Mouse (Mus musculus) megakaryocyte progenitor cell, adult 5-6 weeks (primary cell): Measurements from ENCODE around the gene Unk. TPM values are rescaled to one million over a fixed set of nuclear protein-coding genes. Genes with fewer than 3 reads are reported as not detected.

Experiments
- ATAC-seq: replicated peaks from 2 replicates; pipeline ENCODE4 v1.8.0; 2016; ENCODE audit warnings: mild to moderate bottlenecking, moderate TSS enrichment, inconsistent platforms; ENCODE audit not compliant: poor library complexity
- total RNA-seq, 2 experiments: library from RNA; stranded (forward) in 1 of 2; stranded (reverse) in 1 of 2; fragments of 157-497, 149-512 nt in 1 of 2; fragments of 200-1000 nt in 1 of 2; gene quantifications; 2 replicates each; pipeline versions ENCODE4 v1.2.3 to v1.2.4; 2015 to 2017

Gene Unk
- total RNA-seq (2015) (13.7 and 15.3 TPM in 2 replicates), total RNA-seq (2017) (14.2 and 18.7 TPM in 2 replicates)

DNA sequence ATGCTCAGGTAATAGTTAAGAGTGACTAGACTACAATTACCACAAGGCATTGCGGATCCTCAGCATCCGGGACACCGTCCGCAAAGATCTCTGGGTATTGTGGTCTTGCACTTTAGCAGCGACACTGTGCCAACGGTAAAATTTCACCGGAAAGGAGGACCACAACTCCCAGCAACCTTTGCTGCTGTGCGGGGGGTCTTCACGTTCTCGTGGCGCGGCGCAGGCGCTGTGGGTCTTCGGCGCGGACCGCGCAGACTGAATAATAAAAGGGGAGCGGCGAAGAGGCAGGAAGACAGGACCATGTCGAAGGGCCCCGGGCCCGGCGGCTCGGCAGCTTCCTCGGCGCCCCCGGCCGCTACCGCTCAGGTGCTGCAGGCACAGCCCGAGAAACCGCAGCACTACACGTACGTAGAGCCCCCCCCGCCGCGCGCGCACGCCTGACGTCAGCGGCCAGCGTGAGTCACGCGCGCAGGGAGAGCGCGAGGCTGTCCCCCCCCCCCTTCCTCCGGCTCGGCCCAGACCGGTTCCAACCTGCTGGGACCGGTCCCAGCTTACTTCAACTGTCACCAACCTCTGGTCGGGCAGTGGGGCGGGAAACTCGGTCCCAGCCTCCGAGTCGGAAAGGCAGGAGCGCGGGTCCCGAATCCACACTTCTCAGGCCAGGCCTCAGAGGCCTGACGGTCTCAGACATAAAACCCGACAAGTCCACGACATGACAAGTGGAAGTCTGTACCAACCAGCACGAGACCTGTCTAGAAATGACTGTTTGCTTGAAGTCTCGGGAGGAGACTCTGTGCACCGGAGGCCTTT is at the start of gene Unk:
Unk (plus strand) TSS at position 235 of the 810 bp plus-strand sequence.
- ATAC-seq = peak; percentile 84

DNA sequence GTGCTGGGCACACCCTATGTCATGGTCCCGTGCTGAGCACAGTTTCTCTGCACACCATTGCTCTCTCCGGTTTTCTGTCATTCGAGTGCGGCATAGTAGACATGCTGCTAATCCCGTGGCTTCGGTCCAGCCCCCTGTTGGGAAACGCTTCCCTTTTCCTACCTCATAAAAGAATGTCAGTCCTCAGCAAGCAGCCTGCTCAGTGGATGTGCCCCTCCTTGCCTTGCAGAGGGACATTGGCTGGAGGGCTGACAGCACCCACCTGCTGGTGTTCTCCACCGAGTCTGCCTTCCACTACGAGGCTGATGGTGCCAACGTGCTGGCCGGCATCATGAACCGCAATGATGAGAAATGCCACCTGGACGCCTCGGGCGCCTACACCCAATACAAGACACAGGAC is 47.6 kb upstream of the Unk start:
- ATAC-seq = no peak

DNA sequence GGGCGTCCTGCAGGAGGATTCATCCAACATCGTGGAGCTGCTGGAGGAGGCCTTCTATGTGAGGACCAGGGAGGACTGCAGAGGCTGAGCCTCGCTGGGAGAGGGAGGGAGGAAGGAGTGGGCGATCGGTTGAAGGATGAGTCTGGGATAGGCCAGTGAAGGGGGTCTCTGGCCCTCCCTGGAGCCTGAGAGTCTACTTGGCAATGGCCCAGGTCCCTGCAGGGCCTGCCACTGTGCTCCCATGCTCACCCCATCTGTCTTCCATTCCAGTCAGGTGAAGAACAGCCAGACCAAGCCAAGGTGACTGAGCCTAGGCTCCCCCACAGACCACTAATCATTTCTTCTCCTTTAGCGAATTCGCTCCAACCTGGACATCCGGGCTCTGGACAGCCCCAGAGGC is 46.8 kb upstream of the Unk start:
- no peak for ATAC-seq

DNA sequence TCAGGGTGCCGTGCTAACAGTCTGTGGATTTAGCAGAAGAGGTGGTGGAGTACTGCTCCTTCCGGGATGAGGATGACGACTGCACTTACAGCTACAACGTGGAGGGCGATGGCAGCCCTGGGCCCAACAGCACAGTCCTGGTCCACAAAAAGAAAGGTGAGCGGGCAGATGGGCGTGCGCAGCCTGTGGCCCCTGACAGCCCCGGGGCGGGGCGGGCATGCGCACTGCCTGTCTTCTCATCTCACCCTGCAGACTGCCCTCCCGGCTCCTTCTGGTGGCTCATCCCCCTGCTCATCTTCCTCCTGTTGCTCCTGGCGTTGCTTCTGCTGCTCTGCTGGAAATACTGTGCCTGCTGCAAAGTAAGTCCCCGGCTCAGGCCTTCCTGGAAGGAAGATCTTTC is 40.4 kb upstream of the Unk start:
- no peak for ATAC-seq

DNA sequence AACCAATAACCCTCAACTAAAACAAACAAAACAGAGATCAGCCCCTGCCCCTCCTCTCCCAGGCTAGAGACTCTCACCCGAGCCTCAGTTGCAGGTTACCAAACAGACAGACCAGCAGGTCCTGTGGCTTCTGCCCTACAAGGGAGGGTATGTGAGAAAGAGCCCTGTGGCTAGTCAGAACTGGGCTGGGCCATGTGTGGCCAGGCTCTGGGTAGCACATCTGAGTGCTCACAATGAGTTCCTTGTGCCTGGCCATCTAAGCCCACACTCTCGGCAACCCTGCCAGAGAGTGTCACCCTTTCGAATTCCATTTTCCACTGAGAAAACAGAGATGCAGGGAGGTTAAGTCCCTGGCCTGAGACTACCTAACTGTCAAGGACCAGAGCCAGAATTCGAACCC is 38.0 kb upstream of the Unk start:
- ATAC-seq = no peak

DNA sequence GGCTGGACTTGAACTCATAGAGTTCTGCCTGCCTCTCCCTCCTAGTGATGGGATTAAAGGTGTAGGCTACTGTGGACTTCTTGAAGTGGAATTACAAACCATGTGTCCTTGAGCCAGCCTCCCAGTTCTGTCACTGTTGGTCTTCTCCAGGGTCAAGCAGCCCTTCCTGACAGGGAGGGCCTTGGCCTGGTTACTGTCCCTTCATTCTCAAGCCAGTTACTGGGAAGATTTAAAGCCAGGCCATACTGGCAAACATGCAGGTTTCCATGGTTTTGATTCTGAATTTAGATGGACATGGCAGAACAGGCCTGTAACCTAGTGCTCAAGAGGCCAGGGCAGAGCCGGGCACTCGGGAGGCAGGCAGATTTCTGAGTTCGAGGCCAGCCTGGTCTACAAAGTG is 34.9 kb upstream of the Unk start:
- no peak for ATAC-seq

DNA sequence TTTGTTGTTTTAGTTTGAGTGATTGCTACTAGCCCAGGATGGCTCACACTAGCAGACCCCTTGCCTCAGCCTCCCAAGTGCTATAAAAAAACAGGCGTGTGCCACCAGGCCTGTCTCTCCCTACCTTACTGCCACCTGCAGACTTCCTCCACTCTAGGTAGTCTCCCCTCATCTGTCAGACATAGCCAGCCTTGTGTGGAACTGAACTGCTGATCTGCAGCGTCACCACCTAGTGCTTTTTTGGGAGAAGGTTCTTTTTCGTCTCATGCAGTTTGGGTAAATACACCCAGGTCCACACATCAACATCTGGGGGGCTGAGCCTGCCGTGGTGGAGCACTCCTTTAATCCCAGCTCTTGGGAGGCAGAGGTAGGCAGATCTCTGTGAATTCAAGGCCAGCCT is 33.1 kb upstream of the Unk start:
- ATAC-seq = no peak

DNA sequence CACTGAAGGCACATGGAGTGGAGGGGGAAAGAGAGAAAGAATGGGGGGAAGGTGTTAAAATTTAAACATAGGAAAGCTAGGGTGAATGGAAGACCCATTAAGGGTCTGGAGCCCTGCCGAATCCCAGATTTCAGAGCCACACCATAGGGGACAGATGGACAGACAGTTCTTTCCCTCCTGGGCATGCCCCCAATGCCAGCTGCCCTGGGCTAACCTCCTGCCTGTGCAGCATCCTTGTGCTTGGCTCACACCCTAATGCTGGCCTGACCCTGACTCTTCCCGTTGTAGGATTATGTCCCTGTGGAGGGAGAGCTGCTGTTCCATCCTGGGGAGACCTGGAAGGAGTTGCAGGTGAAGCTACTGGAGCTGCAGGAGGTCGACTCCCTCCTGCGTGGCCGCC is 32.5 kb upstream of the Unk start:
- no peak for ATAC-seq

DNA sequence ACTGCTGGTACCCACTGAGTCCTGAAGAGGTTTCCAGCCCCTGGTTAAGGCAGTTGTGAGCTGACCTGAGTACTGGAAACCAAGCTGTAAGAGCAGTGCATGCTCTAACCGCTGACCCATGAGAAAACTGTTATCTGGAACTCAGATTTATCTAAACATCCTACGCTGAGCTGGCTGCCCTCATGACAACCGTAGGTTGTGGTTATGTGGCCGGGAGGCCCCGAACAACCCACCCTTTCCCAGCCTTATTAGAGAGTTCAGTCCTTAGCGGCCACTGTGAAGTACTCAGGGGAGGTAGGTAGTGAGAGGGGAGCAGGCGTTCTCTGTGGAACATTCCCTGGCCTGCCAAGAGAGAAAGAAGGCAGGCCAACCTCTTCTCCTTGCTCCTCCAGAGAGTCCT is 31.1 kb upstream of the Unk start:
- 0 out of 2 replicates have a peak, but pooled peaks have one; percentile 5 for ATAC-seq

DNA sequence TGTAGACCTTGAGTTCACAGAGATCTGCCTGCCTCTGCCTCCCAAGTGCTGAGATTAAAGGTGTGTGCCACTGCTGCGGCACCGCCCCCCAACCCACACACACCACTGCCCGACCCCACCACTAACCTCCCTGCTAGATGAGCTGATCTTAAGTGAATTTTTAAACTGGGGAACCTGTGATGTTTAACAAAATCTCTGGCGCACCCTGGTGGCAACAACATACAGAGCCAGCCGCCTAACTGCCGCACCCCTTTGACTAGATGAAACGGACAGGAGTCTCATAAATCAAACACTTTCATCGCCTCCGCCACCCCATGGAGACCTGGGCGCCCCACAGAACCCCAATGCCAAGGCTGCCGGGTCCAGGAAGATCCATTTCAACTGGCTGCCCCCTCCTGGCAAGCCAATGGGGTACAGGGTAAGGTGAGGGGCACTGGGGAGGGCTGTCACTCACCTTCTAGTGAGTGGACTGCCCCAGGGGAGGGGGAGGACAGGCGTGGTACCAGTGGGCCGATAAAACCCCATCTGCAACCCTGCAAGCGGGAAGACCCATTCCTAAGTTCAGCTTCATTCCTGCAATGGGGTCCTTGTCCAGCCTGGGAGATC is 30.5 kb upstream of the Unk start:
- ATAC-seq = peak; percentile 89

DNA sequence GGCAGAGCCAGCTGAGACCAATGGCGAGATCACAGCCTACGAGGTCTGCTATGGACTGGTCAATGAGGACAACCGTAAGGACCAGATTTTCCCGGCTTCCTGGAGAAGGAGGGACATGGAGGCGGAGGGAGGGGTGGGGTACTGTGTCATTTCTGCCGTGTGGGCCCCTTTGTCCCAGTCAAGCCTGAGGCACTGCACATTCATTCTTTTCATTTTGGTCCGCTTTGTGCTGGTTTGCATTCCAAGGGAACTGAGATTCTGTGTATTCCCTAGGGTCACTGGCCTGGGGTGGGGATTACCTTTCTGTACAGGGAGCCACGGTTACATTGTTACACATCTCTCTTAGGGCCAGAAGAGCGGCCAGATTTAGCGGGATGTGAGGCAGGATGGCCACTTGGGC is 29.5 kb upstream of the Unk start:
- ATAC-seq = no peak

DNA sequence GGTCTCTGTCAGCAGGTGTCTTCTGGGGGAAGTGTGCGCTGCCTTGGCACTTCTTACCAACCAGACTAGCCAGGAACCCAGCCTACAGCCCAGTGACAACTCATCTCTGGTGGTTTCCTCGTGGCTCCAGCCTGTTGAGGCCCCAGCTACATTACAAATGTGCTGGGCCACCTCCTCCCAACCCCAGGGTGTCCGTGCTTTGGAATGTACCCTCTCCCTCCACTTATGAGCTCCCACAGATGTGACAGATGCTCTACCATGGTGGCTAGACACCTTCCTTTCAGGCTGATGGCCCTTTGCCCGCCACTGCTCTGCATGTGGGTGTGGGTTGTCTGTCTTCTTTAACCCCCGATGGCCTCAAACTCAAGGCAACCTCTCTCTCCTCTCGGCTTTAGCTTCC is 28.4 kb upstream of the Unk start:
- ATAC-seq = no peak

DNA sequence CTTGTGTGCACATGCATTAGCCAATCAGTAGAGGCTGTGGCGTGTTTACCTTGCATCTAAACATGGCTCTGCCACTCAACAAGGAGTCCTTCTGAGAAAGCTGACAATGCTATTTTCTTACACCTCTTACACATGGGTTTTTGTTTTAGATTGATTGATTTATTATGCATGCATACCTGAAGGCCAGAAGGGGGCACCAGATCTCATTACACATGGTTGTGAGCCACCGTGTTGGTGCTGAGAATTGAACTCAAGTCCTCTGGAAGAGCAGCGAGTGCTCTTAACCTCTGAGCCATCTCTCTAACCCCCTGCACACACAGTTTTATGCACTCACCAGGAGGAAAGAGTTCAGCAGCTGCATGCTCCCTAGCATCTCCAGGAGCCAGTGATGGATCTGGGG is 27.2 kb upstream of the Unk start:
- ATAC-seq = no peak

DNA sequence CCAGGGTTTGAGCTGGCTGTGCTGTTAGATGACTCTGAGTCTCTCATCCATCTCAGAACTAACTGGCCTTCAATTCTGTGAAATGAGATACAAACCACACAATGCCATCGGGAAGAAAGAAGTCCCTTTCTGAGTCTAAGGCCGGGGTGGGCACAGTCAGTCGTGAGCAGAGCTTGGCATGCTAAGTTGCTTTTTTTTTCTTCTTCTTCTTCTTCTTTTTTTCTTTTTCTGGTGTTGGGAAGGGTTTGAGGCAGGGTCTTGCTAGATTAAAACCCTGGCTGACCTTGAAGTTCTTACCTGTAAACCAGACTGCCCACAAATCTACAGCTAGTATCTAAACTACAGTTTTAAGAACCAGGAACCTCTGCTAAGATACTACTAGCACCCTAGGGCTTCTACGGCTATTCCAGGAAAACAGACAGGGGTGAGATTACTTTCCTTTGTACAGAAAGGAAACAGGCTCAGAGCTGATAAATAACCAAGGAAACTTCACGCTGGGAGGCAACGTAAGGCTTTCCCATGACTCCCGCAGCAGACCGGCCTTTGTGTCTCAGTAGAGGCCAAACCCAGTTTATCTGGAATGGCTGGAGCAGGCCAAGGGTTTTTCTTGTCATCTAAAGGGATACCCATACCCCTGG is 25.8 kb upstream of the Unk start:
- peak; percentile 8 for ATAC-seq

DNA sequence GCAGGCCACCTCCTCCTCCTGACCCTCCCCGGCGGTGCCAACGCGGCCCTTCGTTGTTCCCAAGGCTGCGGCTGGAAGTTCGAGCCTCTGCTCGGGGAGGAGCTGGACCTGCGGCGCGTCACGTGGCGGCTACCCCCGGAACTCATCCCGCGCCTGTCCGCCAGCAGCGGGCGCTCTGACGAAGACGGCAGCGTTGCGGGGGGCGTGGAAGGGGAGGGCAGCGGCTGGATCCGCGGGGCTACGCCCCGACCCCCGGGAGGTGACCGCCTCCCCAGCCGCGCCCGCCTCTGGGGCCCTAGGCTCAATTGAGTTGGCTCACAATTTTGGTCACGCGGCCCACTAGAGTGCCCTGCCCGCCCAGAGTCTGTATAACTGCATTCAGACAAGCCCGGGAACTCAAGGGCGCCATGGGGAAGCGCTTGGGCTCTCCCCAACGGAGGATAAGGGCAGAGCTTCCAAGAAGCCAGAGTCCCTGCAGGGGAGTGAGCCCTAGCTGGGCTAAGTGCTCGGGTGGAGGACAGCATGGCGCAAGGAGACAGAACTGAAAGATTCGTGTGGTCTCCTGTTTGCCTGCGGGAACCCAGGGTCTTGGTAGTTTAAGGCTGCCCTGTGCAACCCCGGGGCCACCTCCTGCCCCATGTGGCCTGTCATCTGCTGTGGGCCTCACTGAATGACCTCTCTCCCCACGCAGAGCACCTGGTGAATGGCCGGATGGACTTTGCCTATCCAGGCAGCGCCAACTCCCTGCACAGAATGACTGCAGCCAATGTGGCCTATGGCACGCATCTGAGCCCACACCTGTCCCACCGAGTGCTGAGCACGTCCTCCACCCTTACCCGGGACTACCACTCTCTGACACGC is 25.1 kb upstream of the Unk start:
- peak; percentile 86 for ATAC-seq

DNA sequence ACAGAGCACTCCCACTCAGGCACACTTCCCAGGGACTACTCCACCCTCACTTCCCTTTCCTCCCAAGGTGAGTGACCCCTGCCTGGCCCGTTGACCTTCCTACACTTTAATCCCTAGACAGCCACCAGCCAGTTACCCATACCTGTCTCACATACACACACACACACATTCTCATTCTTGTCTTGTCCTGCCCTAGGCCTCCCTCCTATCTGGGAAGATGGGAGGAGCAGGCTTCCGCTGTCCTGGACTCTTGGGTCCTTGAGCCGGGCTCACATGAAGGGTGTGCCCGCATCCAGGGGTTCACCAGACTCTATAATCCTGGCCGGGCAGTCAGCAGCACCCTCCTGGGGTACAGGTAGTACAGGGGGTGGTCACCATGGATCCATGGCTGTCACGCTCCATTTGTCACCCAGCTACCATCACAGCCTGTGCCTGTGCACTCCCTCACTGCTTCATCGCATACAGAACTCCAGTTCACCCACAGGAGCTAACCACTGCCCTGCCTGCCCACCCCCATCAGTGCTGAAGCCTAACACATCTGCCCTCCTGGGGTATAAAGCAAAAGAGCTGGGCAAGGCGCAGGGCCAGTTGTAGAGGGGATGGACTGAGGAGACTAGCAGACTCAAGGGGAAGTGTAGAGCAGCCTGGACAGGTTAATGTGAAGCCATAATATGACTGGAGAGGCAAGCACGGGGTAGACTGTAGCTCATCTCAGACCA is 24.3 kb upstream of the Unk start:
- no peak for ATAC-seq

DNA sequence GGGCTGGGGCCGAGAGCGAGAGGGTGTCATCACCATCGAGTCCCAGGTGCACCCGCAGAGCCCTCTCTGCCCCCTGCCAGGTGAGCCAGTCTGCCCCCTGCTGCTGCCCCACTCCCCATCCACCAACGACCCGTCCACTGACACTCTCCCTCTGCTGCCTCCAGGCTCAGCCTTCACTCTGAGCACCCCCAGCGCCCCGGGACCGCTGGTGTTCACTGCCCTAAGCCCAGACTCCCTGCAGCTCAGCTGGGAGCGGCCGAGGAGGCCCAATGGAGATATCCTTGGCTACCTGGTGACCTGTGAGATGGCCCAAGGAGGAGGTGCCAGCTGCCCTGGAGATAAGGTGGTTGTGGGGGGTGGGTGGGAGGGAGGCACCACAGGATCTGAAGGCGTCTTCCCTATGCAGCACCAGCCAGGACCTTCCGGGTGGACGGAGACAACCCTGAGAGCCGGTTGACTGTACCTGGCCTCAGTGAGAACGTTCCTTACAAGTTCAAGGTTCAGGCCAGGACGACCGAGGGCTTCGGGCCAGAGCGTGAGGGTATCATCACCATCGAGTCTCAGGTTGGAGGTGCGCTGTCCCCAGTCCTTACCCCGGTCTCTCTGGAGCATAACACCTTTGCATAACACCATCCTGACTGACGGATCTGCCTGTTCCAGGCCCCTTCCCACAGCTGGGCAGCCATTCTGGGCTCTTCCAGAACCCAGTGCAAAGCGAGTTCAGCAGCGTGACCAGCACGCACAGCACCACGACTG is 22.8 kb upstream of the Unk start:
- ATAC-seq = no peak

DNA sequence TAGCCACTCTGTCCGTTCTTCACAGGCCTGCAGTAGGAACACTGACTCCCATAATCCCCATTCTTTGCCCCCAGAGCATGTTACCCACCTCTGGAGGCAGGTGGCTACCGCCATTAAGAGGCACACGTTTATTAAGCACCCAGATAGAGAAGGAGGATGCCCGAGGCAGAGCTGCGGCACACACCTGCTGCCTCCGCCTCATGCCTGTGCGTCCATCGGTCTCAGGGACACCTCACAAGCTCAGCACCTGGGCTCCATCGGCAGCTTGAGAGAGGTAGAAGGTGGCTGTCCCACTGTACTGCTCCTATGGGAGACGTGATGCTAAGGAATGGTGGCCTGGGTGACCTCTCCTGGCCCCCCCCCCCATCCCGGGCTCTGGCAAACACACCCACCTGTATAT is 21.7 kb upstream of the Unk start:
- no peak for ATAC-seq

DNA sequence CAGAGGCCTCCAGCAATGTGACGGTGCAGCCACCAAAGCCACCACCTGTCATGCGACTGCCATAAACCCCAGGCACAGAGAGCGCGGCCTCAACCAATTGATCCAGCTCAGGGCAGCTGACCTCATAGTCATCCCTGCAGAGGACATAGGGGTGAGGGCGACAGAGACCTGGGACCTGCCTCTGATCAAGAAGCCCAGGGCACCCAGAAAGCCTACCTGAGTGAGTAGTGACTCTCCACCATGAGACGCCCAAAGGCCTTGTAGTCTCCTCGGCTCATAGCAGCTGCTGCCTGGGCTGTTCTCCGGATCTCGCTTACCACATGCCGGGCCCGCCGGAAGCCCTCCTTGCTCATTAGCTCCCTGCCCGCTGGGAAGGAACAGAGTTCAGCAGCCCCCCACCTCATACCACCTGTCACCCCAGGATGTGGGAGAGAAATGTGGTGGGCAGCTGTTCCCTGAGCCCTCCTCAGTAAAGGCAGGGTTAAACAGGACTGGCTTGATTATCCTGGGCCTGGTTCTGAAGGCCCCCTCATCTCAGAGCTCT is 21.2 kb upstream of the Unk start:
- ATAC-seq = no peak

DNA sequence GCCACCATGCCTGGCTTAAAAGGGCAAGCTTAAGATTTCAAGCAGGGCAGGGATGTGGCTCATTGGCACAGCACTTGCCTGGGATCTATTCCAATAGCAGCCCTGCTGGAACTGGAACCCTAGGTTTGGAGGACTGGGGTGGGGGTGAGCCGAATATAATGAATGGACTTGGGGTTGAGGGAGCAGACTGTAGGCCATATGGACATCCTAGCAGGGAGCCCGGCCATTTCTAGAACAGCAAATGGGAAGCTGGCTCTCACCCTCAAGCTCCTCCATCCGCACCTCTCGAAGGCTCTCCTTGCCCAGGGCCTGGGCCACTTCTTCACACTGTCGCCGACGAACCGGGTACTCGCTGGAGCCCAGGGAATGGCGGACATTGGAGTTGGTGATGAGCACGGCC is 20.5 kb upstream of the Unk start:
- ATAC-seq = no peak
